Mouse (Mus musculus): ENCODE results near the gene Gtf3c2. TPM values are rescaled to one million over a fixed set of nuclear protein-coding genes. Genes with fewer than 3 reads are reported as not detected.

The Gtf3c2 gene
- polyA plus RNA-seq, 1 experiment from 2014 or later = 78.1 TPM

DNA sequence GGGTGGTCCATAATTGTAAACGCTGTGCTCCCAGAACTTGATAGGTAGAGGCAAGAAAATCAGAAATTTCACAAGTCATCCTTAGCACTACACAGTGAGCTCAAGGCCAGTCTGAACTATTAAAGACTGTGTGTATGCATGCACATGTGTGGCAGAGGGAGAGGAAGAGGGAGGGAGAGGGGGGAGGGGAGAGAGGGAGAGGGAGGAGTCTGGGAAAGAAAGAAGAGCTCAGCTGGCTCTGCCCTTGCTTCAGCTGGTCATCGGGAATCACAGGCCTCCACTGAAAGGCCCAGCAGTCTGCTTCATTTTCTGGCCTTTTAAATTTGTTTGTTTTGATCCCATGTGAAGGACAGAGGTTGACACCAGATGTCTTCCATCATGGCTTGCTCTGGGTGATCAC lies 56.5 kb downstream of the Gtf3c2 start:
- Histone ChIP-seq H3K27me3 (no peaks in the 10 kb centered on the region), H3K4me2 (replicated peaks) (no peak overlapping the region), H3K36me3 (no peaks in the 10 kb centered on the region), H3K9me3 (no peaks in the 10 kb centered on the region), H3K4me1 (replicated peaks) (no peaks in the 10 kb centered on the region), H3K27ac (no peak overlapping the region), H3K9ac (replicated peaks) (no peak overlapping the region), H3K4me3 (replicated peaks) (no peak overlapping the region)
- 48% methylated on average over 2 of the region's 2 CpGs for WGBS
- no peak for ATAC-seq

GRCm38 (mm10) chr5:31121111-31121510 lies 58.8 kb downstream of the Gtf3c2 start:
- no peak overlapping the region for H3K27ac ChIP-seq
- no peak overlapping the region for H3K9ac ChIP-seq (replicated peaks)
- WGBS = 87% methylated on average over 8 of the region's 8 CpGs
- H3K4me1 ChIP-seq (replicated peaks) = no peaks in the 10 kb centered on the region
- H3K9me3 ChIP-seq = no peaks in the 10 kb centered on the region
- no peak overlapping the region for H3K4me2 ChIP-seq (replicated peaks)
- ATAC-seq = no peak
- no peaks in the 10 kb centered on the region for H3K27me3 ChIP-seq
- no peak overlapping the region for H3K4me3 ChIP-seq (replicated peaks)
- no peaks in the 10 kb centered on the region for H3K36me3 ChIP-seq

DNA sequence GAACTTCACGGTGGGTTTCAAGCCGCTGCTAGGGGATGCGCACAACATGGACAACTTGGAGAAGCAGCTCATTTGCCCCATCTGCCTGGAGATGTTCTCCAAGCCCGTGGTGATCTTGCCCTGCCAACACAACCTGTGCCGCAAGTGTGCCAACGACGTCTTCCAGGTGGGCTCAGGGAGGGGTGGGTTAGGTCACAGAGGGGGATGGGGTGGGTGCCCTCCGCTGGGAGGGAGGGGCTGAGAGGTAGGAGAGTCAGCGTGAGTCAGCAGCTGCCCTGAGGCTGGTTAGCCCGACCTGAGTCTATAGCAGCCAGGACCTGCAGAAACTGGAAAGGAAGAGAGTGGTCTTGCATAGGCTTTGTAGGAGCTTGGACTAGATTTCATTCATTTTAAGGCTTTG lies 63.0 kb downstream of the Gtf3c2 start:
- Histone ChIP-seq H3K27me3 (no peaks in the 10 kb centered on the region), H3K9ac (replicated peaks) (no peak overlapping the region), H3K27ac (no peak overlapping the region), H3K4me2 (replicated peaks) (no peak overlapping the region), H3K4me3 (replicated peaks) (no peak overlapping the region), H3K9me3 (no peaks in the 10 kb centered on the region), H3K4me1 (replicated peaks) (no peaks in the 10 kb centered on the region), H3K36me3 (no peaks in the 10 kb centered on the region)
- 34% methylated on average over 10 of the region's 10 CpGs for WGBS
- ATAC-seq = no peak

GRCm38 (mm10) chr5:31116354-31116753 lies 63.6 kb downstream of the Gtf3c2 start, which contains the start of gene Trim54:
Gene Trim54, plus strand, starts transcription at chr5:31116712.
- H3K27me3 ChIP-seq = no peaks in the 10 kb centered on the region
- 52% methylated on average over 3 of the region's 3 CpGs for WGBS

DNA sequence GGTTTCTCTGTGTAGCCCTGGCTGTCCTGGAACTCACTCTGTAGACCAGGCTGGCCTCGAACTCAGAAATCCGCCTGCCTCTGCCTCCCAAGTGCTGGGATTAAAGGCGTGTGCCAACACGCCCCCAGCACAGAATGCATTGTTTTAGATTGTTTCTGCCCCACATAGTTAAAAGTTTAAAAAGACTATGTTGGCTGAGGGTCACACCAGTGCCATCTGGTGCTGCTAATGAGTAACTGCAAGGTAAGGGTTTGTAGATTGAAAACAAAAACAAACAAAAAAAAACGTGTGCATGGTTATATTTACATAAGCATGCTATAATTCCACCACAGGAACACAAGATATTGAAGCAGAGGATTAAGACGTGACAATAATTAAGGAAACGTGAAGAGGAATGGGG lies 69.2 kb downstream of the Gtf3c2 start:
- no peak overlapping the region for H3K9ac ChIP-seq (replicated peaks)
- H3K4me2 ChIP-seq (replicated peaks) = no peak overlapping the region
- H3K9me3 ChIP-seq = no peaks in the 10 kb centered on the region
- no peaks in the 10 kb centered on the region for H3K36me3 ChIP-seq
- ATAC-seq = no peak
- H3K27ac ChIP-seq = no peak overlapping the region
- H3K4me1 ChIP-seq (replicated peaks) = no peaks in the 10 kb centered on the region
- no peaks in the 10 kb centered on the region for H3K27me3 ChIP-seq
- 41% methylated on average over 7 of the region's 7 CpGs for WGBS
- H3K4me3 ChIP-seq (replicated peaks) = no peak overlapping the region

More at GRCm38 (mm10) chr5:31116354-31116753, 63.6 kb downstream of the Gtf3c2 start, which contains the start of gene Trim54:
- ATAC-seq = no peak
- Histone ChIP-seq H3K9ac (replicated peaks) (no peak within 1 kb of the TSS), H3K27ac (no peak within 1 kb of the TSS), H3K9me3 (no peaks in the 10 kb centered on the region), H3K36me3 (no peaks in the 10 kb centered on the region), H3K4me3 (replicated peaks) (no peak within 1 kb of the TSS), H3K4me2 (replicated peaks) (no peak within 1 kb of the TSS), H3K4me1 (replicated peaks) (no peaks in the 10 kb centered on the region)

GRCm38 (mm10) chr5:31108000-31108490 lies 71.9 kb downstream of the Gtf3c2 start, which contains the start of gene Slc30a3:
Gene Slc30a3, minus strand, starts transcription at chr5:31108237.
- Histone ChIP-seq H3K4me1 (replicated peaks) (no peaks in the 10 kb centered on the region), H3K9ac (replicated peaks) (no peak within 1 kb of the TSS), H3K27me3 (no peaks in the 10 kb centered on the region), H3K4me3 (replicated peaks) (no peak within 1 kb of the TSS), H3K27ac (no peak within 1 kb of the TSS), H3K9me3 (no peaks in the 10 kb centered on the region), H3K4me2 (replicated peaks) (no peak within 1 kb of the TSS), H3K36me3 (no peaks in the 10 kb centered on the region)
- ATAC-seq = no peak
- 90% methylated on average over 18 of the region's 18 CpGs for WGBS

Other genes with a start within 250 kb of the Gtf3c2 start
- gene Cgref1, start 234.6 kb downstream of the Gtf3c2 start, polyA plus RNA-seq (2015; fragmentation: Nextera tagmentation; extraction: Ambion mirVana) = 23.0 TPM in 2 replicates
- gene Preb, start 219.8 kb downstream of the Gtf3c2 start, polyA plus RNA-seq (2015; fragmentation: Nextera tagmentation; extraction: Ambion mirVana) = 108 and 129 TPM in 2 replicates
- not detected in 2 replicates for gene Tcf23, start 211.5 kb downstream of the Gtf3c2 start, polyA plus RNA-seq (2015; fragmentation: Nextera tagmentation; extraction: Ambion mirVana)
- 156 and 160 TPM in 2 replicates for gene Atraid, start 131.8 kb downstream of the Gtf3c2 start, polyA plus RNA-seq (2015; fragmentation: Nextera tagmentation; extraction: Ambion mirVana)
- gene Slc5a6, start 131.2 kb downstream of the Gtf3c2 start, polyA plus RNA-seq (2015; fragmentation: Nextera tagmentation; extraction: Ambion mirVana) = 17.3 and 19.3 TPM in 2 replicates
- 16.1 and 19.1 TPM in 2 replicates for gene Cad, start 125.4 kb downstream of the Gtf3c2 start, polyA plus RNA-seq (2015; fragmentation: Nextera tagmentation; extraction: Ambion mirVana)
- not detected in 2 replicates for gene Dnajc5g, start 73.9 kb downstream of the Gtf3c2 start, polyA plus RNA-seq (2015; fragmentation: Nextera tagmentation; extraction: Ambion mirVana)
- 15.9 and 16.8 TPM in 2 replicates for gene Slc30a3, start 71.9 kb downstream of the Gtf3c2 start, polyA plus RNA-seq (2015; fragmentation: Nextera tagmentation; extraction: Ambion mirVana)
- gene Trim54, start 63.4 kb downstream of the Gtf3c2 start, polyA plus RNA-seq (2015; fragmentation: Nextera tagmentation; extraction: Ambion mirVana) = not detected in 2 replicates
- not detected in 2 replicates for gene Ucn, start 41.3 kb downstream of the Gtf3c2 start, polyA plus RNA-seq (2015; fragmentation: Nextera tagmentation; extraction: Ambion mirVana)
- gene Mpv17, start 25.9 kb downstream of the Gtf3c2 start, polyA plus RNA-seq (2015; fragmentation: Nextera tagmentation; extraction: Ambion mirVana) = 54.7 and 57.5 TPM in 2 replicates
- 0.86 and 1.1 TPM in 2 replicates for gene Gm29609, start 233 bp downstream of the Gtf3c2 start, polyA plus RNA-seq (2015; fragmentation: Nextera tagmentation; extraction: Ambion mirVana)
- 135 and 140 TPM in 2 replicates for gene Snx17, start 13.1 kb upstream of the Gtf3c2 start, polyA plus RNA-seq (2015; fragmentation: Nextera tagmentation; extraction: Ambion mirVana)
- 71.5 and 74.6 TPM in 2 replicates for gene Eif2b4, start 13.3 kb upstream of the Gtf3c2 start, polyA plus RNA-seq (2015; fragmentation: Nextera tagmentation; extraction: Ambion mirVana)
- 12.5 and 20.5 TPM in 2 replicates for gene Zfp513, start 22.2 kb upstream of the Gtf3c2 start, polyA plus RNA-seq (2015; fragmentation: Nextera tagmentation; extraction: Ambion mirVana)
- gene Ppm1g, start 40.5 kb upstream of the Gtf3c2 start, polyA plus RNA-seq (2015; fragmentation: Nextera tagmentation; extraction: Ambion mirVana) = 174 and 175 TPM in 2 replicates
- gene Nrbp1, start 60.7 kb upstream of the Gtf3c2 start, polyA plus RNA-seq (2015; fragmentation: Nextera tagmentation; extraction: Ambion mirVana) = 153 and 160 TPM in 2 replicates
- gene Gm9970, start 61.1 kb upstream of the Gtf3c2 start, polyA plus RNA-seq (2015; fragmentation: Nextera tagmentation; extraction: Ambion mirVana) = 0.54 and 0.63 TPM in 2 replicates
- 1.7 and 3.4 TPM in 2 replicates for gene Krtcap3, start 71.5 kb upstream of the Gtf3c2 start, polyA plus RNA-seq (2015; fragmentation: Nextera tagmentation; extraction: Ambion mirVana)
- 34.4 and 36.0 TPM in 2 replicates for gene Ift172, start 111.0 kb upstream of the Gtf3c2 start, polyA plus RNA-seq (2015; fragmentation: Nextera tagmentation; extraction: Ambion mirVana)
- 63.2 and 74.5 TPM in 2 replicates for gene Fndc4, start 115.9 kb upstream of the Gtf3c2 start, polyA plus RNA-seq (2015; fragmentation: Nextera tagmentation; extraction: Ambion mirVana)
- 0.12 and 0.43 TPM in 2 replicates for gene Gckr, start 117.3 kb upstream of the Gtf3c2 start, polyA plus RNA-seq (2015; fragmentation: Nextera tagmentation; extraction: Ambion mirVana)

Data from midbrain, embryonic 13.5 days (tissue).